Mouse (Mus musculus) limb, embryonic 12.5 days (tissue): ENCODE data around the gene Stam2. TPM values are rescaled to one million over a fixed set of nuclear protein-coding genes. Genes with fewer than 3 reads are reported as not detected.
A peak's percentile ranks its signal among the peaks of the same experiment; 100 is the strongest.

Experiments used
- ATAC-seq: fragments of 200-750 bp; cut with Nextera tagmentation; 2 replicates; pipeline ENCODE4 v1.8.0; 2017; ENCODE audit warnings: low read depth, moderate TSS enrichment; ENCODE audit not compliant: insufficient number of reproducible peaks, insufficient read depth, low FRiP score, low TSS enrichment
- H3K27ac ChIP-seq: fragments of 300-500 bp; sonication (generic); 2 replicates; pipeline ENCODE4 v1.5.1; 2016; ENCODE audit warnings: mild to moderate bottlenecking, moderate library complexity
- H3K27me3 ChIP-seq: fragments of 300-500 bp; sonication (generic); 2 replicates; pipeline ENCODE4 v1.6.1; 2016; ENCODE audit warnings: mild to moderate bottlenecking, moderate library complexity
- H3K36me3 ChIP-seq: fragments of 300-500 bp; sonication (generic); 2 replicates; pipeline ENCODE4 v1.6.1; 2016; ENCODE audit warnings: mild to moderate bottlenecking, moderate library complexity
- H3K4me1 ChIP-seq: fragments of 300-500 bp; sonication (generic); replicated peaks from 2 replicates; pipeline ENCODE4 v1.6.1; 2016
- H3K4me2 ChIP-seq: fragments of 300-500 bp; sonication (generic); 2 replicates; pipeline ENCODE4 v1.6.1; 2016; ENCODE audit warnings: mild to moderate bottlenecking, moderate library complexity
- H3K4me3 ChIP-seq: fragments of 300-500 bp; sonication (generic); replicated peaks from 2 replicates; pipeline ENCODE4 v1.5.1; 2016; ENCODE audit warnings: mild to moderate bottlenecking
- H3K9ac ChIP-seq: fragments of 300-500 bp; sonication (generic); replicated peaks from 2 replicates; pipeline ENCODE4 v1.6.1; 2016; ENCODE audit warnings: mild to moderate bottlenecking, moderate library complexity
- H3K9me3 ChIP-seq: fragments of 300-500 bp; sonication (generic); 2 replicates; pipeline ENCODE4 v1.6.1; 2016; ENCODE audit warnings: mild to moderate bottlenecking, moderate library complexity
- WGBS: fragments of 180-500 bp; shearing (Covaris S2); methylation state at CpG from one replicate; pipeline ENCODE4 v1.1.7; 2016; 5-methylcytosine and 5-hydroxymethylcytosine counted together
- polyA plus RNA-seq: library from polyadenylated mRNA; unstranded; fragments of >200 nt; fragmentation: Nextera tagmentation; extraction: Ambion mirVana; gene quantifications from 2 replicates; pipeline ENCODE4 v1.2.1, GENCODE M21; 2016

The Stam2 gene
- polyA plus RNA-seq, 1 experiment from 2014 or later: 29.6 TPM

DNA sequence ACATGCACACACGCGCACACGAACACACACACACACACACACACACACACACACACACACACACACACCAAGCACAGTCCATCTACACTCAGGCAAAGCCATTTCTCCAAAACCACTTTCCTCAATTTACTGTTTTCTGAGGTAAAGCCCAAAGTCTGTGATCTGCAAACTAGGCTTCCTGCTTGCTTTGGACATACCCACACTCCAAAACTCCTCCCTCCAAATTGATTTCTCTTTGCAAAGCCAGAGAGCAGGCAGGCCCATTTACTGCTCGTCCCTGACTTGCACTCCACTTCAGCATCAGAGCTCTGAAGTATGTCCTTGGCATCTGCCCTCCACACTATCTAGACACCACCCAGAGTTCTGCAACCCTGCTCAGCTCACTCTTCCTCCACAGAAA lies 64.5 kb downstream of the Stam2 start:
- Histone ChIP-seq H3K36me3 (no peaks in the 10 kb centered on the region), H3K4me2 (no peak overlapping the region), H3K27ac (no peak overlapping the region), H3K27me3 (peaks cover 39% of the 10 kb centered on the region), H3K4me1 (peaks cover 18% of the 10 kb centered on the region), H3K9ac (no peak overlapping the region), H3K4me3 (no peak overlapping the region), H3K9me3 (no peaks in the 10 kb centered on the region)
- ATAC-seq: no peak
- 75% methylated on average over 3 of the region's 4 CpGs for WGBS

- Histone ChIP-seq H3K9ac (no peak overlapping the region), H3K27me3 (peaks cover 44% of the 10 kb centered on the region), H3K27ac (no peak overlapping the region), H3K4me2 (peak overlapping the region; percentile 97), H3K9me3 (no peaks in the 10 kb centered on the region), H3K4me3 (peak overlapping the region; percentile 68), H3K36me3 (no peaks in the 10 kb centered on the region), H3K4me1 (peaks cover 18% of the 10 kb centered on the region)
- peak; percentile 23 for ATAC-seq
- 6% methylated on average over 6 of the region's 6 CpGs for WGBS
Observed at GRCm38 (mm10) chr2:52676913-52677303, 65.2 kb downstream of the Stam2 start.

GRCm38 (mm10) chr2:52676023-52676912 lies 65.8 kb downstream of the Stam2 start, which contains the start of gene Cacnb4:
Gene Cacnb4, minus strand, starts transcription at chr2:52676831.
- ATAC-seq: peak; percentile 77
- Histone ChIP-seq H3K27me3 (peaks cover 45% of the 10 kb centered on the region), H3K4me2 (peak within 1 kb of the TSS; percentile 97), H3K27ac (peak within 1 kb of the TSS; percentile 1; the same call in 1 of the 2 replicates), H3K4me3 (peak within 1 kb of the TSS; percentile 68), H3K9ac (peak within 1 kb of the TSS; percentile 67), H3K36me3 (no peaks in the 10 kb centered on the region), H3K4me1 (peaks cover 18% of the 10 kb centered on the region), H3K9me3 (no peaks in the 10 kb centered on the region)
- under 1% methylated on average over 54 of the region's 77 CpGs for WGBS

DNA sequence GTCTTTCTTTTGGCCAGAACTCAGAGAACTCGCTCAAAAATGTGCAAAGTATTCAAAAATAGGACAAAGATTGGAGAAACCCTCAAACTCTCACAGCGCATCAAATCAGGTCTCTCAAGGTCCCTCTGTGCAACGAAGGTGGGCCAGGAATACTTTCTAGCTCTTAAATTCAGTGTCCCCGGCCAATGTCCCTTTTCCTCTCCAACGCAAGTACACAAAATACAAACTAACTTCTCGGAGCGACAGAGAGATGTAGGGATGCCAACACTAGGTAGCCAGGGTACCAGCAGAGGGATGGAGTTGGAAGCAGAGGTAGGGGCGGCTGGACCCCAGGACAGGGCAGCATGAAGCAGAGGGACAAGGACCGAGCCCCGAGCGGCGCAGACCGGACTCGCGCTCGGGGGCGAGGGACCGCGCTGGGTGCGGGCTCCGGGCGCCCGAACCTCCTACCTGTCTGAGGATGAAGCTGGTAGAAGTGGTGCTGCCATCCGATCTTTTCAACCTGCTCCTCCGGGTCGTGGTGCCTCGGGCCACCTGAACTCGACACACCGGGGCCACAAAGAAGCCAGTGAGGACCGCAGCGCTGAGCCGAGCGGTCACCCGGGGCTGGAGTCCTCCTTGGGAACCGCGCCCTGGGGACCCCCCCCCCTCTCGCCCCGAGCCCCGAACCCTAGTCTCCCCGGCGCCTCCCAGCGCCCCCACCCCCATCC lies 66.6 kb downstream of the Stam2 start:
- H3K27ac ChIP-seq: peak overlapping the region; percentile 1; the same call in 1 of the 2 replicates
- peaks cover 18% of the 10 kb centered on the region for H3K4me1 ChIP-seq
- peak; percentile 47 for ATAC-seq
- under 1% methylated on average over 42 of the region's 42 CpGs for WGBS
- peak overlapping the region; percentile 67 for H3K9ac ChIP-seq
- peak overlapping the region; percentile 68 for H3K4me3 ChIP-seq
- no peaks in the 10 kb centered on the region for H3K36me3 ChIP-seq
- H3K9me3 ChIP-seq: no peaks in the 10 kb centered on the region
- H3K27me3 ChIP-seq: peaks cover 45% of the 10 kb centered on the region
- peak overlapping the region; percentile 97 for H3K4me2 ChIP-seq

DNA sequence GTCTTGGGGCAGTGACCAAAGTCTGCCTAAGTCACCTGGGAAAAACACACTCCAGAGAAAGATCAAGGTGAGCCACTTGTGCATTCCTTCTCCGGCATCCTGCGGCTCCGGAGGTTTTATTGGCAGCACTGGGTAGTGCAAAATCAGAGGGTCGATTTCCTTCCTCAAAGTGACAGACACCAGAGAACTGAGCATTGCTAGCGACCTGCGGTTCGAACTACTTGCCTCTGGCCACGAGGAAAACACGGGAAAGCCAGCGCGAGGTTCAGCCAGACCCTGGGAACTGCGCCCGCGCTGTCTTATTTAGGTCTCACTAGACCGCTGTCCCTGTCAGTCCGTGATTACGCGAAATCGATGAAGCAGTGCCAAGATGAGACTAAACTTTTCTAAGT lies 67.2 kb downstream of the Stam2 start:
- Histone ChIP-seq H3K4me3 (peak overlapping the region; percentile 68), H3K4me1 (peaks cover 18% of the 10 kb centered on the region), H3K27ac (no peak overlapping the region), H3K4me2 (peak overlapping the region; percentile 97), H3K9ac (no peak overlapping the region), H3K36me3 (no peaks in the 10 kb centered on the region), H3K9me3 (no peaks in the 10 kb centered on the region), H3K27me3 (peaks cover 45% of the 10 kb centered on the region)
- under 1% methylated on average over 19 of the region's 19 CpGs for WGBS
- no peak for ATAC-seq

DNA sequence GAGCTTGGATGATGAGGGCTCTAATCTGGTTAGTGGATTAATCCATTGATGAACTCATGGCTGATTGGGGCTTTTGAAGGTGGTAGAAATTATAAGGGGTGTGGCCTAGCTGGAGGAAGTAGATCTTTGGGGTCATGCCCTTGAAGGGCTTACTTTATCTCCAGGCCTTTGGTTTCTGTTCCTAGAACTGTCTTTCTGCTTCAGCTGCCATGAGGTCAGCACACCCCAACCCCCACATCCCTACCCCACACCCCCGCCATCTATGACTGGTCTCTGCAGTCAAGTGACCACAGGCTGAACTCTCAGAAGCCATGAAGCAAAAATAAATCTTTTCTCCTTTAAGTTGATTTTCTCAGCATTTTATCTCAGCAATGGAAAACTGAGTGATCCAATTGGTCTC lies 68.9 kb downstream of the Stam2 start:
- Histone ChIP-seq H3K4me2 (no peak overlapping the region), H3K27me3 (peaks cover 40% of the 10 kb centered on the region), H3K9me3 (no peaks in the 10 kb centered on the region), H3K27ac (no peak overlapping the region), H3K4me1 (peaks cover 18% of the 10 kb centered on the region), H3K36me3 (no peaks in the 10 kb centered on the region), H3K4me3 (no peak overlapping the region), H3K9ac (no peak overlapping the region)
- ATAC-seq: no peak
- WGBS: 75% methylated on average over 1 of the region's 1 CpGs

- no peak overlapping the region for H3K4me2 ChIP-seq
- no peak for ATAC-seq
- H3K27me3 ChIP-seq: peaks cover 23% of the 10 kb centered on the region
- H3K9ac ChIP-seq: no peak overlapping the region
- WGBS: 91% methylated on average over 5 of the region's 5 CpGs
- no peak overlapping the region for H3K4me3 ChIP-seq
- no peak overlapping the region for H3K27ac ChIP-seq
- 0 out of 2 replicates have a peak, but pooled peaks cover 3% of the 10 kb centered on the region for H3K9me3 ChIP-seq
- peaks cover 11% of the 10 kb centered on the region for H3K4me1 ChIP-seq
- no peaks in the 10 kb centered on the region for H3K36me3 ChIP-seq
Observed at GRCm38 (mm10) chr2:52670733-52671132, 71.3 kb downstream of the Stam2 start.

DNA sequence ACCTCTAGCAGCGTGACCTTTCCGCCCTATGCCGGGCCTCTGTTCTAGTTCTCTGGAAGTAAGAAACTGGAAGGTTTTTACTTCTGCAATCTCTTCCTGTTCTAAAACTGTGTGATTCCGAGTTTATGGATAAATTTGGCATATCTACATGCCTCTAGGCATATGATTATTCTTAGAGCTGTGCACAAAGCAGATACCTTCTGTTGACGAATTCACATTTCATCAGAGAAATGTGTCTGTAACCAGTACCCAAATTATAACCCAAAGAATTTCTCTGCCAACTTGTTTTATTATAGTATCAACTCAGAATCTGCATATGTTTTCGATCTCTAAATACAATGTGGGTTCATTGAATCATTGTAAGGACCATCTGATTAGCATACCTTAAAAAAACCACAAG lies 73.6 kb downstream of the Stam2 start:
- H3K27ac ChIP-seq: no peak overlapping the region
- 90% methylated on average over 6 of the region's 6 CpGs for WGBS
- H3K9ac ChIP-seq: no peak overlapping the region
- H3K4me1 ChIP-seq: no peaks in the 10 kb centered on the region
- no peaks in the 10 kb centered on the region for H3K36me3 ChIP-seq
- peaks cover 12% of the 10 kb centered on the region for H3K27me3 ChIP-seq
- ATAC-seq: no peak
- no peak overlapping the region for H3K4me3 ChIP-seq
- H3K4me2 ChIP-seq: no peak overlapping the region
- 0 out of 2 replicates have a peak, but pooled peaks cover 3% of the 10 kb centered on the region for H3K9me3 ChIP-seq

- Histone ChIP-seq H3K4me2 (no peak overlapping the region), H3K4me3 (no peak overlapping the region), H3K27me3 (peaks cover 7% of the 10 kb centered on the region), H3K36me3 (no peaks in the 10 kb centered on the region), H3K27ac (no peak overlapping the region), H3K9me3 (no peaks in the 10 kb centered on the region), H3K4me1 (no peaks in the 10 kb centered on the region), H3K9ac (no peak overlapping the region)
- WGBS: 89% methylated on average over 5 of the region's 5 CpGs
- no peak for ATAC-seq
Observed at GRCm38 (mm10) chr2:52656722-52657121, 85.4 kb downstream of the Stam2 start.

- no peaks in the 10 kb centered on the region for H3K9me3 ChIP-seq
- no peak overlapping the region for H3K27ac ChIP-seq
- H3K4me1 ChIP-seq: no peaks in the 10 kb centered on the region
- no peak overlapping the region for H3K4me3 ChIP-seq
- H3K9ac ChIP-seq: no peak overlapping the region
- H3K4me2 ChIP-seq: no peak overlapping the region
- no peak for ATAC-seq
- no peaks in the 10 kb centered on the region for H3K36me3 ChIP-seq
- no peaks in the 10 kb centered on the region for H3K27me3 ChIP-seq
- WGBS: 81% methylated on average over 4 of the region's 4 CpGs
Observed at GRCm38 (mm10) chr2:52654541-52654940, 87.5 kb downstream of the Stam2 start.

DNA sequence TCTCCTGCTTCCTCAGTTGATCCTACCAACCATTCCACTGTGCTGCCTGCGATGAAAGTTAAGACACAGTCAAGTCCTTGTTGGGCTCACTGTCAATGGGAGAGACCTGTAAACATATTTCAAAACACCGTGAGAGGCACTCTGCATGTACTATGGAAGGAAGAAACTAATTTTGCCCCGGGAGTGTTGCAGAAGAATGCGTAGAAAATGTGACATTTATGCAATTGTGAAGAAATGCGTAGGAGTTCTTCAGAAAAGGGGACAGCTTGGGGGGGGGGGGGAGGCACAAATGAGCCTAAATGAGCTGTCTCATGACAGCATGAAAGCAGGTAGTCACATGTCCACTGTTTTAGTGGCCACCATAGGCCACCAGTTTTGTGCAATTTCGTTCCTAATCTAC lies 90.5 kb downstream of the Stam2 start:
- H3K27me3 ChIP-seq: no peaks in the 10 kb centered on the region
- no peak overlapping the region for H3K27ac ChIP-seq
- H3K4me3 ChIP-seq: no peak overlapping the region
- no peak for ATAC-seq
- no peaks in the 10 kb centered on the region for H3K9me3 ChIP-seq
- 0 out of 2 replicates have a peak, but pooled peaks cover 8% of the 10 kb centered on the region for H3K4me1 ChIP-seq
- H3K36me3 ChIP-seq: no peaks in the 10 kb centered on the region
- WGBS: 86% methylated on average over 6 of the region's 6 CpGs
- H3K4me2 ChIP-seq: no peak overlapping the region
- H3K9ac ChIP-seq: no peak overlapping the region
